Mouse (Mus musculus) neural tube, embryonic 15.5 days (tissue): ENCODE data around the gene Traf1. TPM values are rescaled to one million over a fixed set of nuclear protein-coding genes. Genes with fewer than 3 reads are reported as not detected.

Experiments used
- ATAC-seq: fragments of 200-750 bp; cut with Nextera tagmentation; 2 replicates; pipeline ENCODE4 v1.8.0; 2017; ENCODE audit warnings: mild to moderate bottlenecking, moderate TSS enrichment, moderate library complexity; ENCODE audit not compliant: low FRiP score
- H3K27ac ChIP-seq: fragments of 300-500 bp; sonication (generic); replicated peaks from 2 replicates; pipeline ENCODE4 v1.5.1; 2015; ENCODE audit warnings: mild to moderate bottlenecking, inconsistent platforms
- H3K27me3 ChIP-seq: fragments of 300-500 bp; sonication (generic); replicated peaks from 2 replicates; pipeline ENCODE4 v1.6.1; 2015; ENCODE audit warnings: inconsistent platforms
- H3K36me3 ChIP-seq: fragments of 300-500 bp; sonication (generic); 2 replicates; pipeline ENCODE4 v1.6.1; 2015; ENCODE audit warnings: inconsistent platforms
- H3K4me1 ChIP-seq: fragments of 300-500 bp; sonication (generic); 2 replicates; pipeline ENCODE4 v1.6.1; 2015; ENCODE audit warnings: inconsistent platforms
- H3K4me2 ChIP-seq: fragments of 300-500 bp; sonication (generic); 2 replicates; pipeline ENCODE4 v1.6.1; 2015; ENCODE audit warnings: inconsistent platforms, mild to moderate bottlenecking, moderate library complexity
- H3K4me3 ChIP-seq: fragments of 300-500 bp; sonication (generic); replicated peaks from 2 replicates; pipeline ENCODE4 v1.5.1; 2015; ENCODE audit warnings: mild to moderate bottlenecking, inconsistent platforms
- H3K9ac ChIP-seq: fragments of 300-500 bp; sonication (generic); replicated peaks from 2 replicates; pipeline ENCODE4 v1.6.1; 2015; ENCODE audit warnings: mild to moderate bottlenecking, inconsistent platforms
- H3K9me3 ChIP-seq: fragments of 300-500 bp; sonication (generic); replicated peaks from 2 replicates; pipeline ENCODE4 v1.6.1; 2016; ENCODE audit warnings: inconsistent platforms
- WGBS: fragments of 180-500 bp; shearing (Covaris S2); methylation state at CpG from one replicate; pipeline ENCODE4 v1.1.7; 2015; ENCODE audit warnings: mixed read lengths; 5-methylcytosine and 5-hydroxymethylcytosine counted together
- polyA plus RNA-seq: library from polyadenylated mRNA; unstranded; fragments of >200 nt; fragmentation: Nextera tagmentation; extraction: Ambion mirVana; gene quantifications from 2 replicates; pipeline ENCODE4 v1.2.1, GENCODE M21; 2015

Gene Traf1
- polyA plus RNA-seq, 1 experiment from 2014 or later, result 3.9 TPM

GRCm38 (mm10) chr2:34964651-34965050 lies 3.1 kb upstream of the Traf1 start:
- Histone ChIP-seq H3K4me1 (peaks cover 8% of the 10 kb centered on the region), H3K4me3 (no peak overlapping the region), H3K27ac (no peak overlapping the region), H3K4me2 (no peak overlapping the region), H3K36me3 (no peaks in the 10 kb centered on the region), H3K27me3 (0 out of 2 replicates have a peak, but pooled peaks cover 3% of the 10 kb centered on the region), H3K9ac (no peak overlapping the region), H3K9me3 (no peaks in the 10 kb centered on the region)
- 53% methylated on average over 9 of the region's 9 CpGs for WGBS
- no peak for ATAC-seq

- Histone ChIP-seq H3K36me3 (no peaks in the 10 kb centered on the region), H3K9ac (no peak overlapping the region), H3K4me1 (peaks cover 8% of the 10 kb centered on the region), H3K4me2 (no peak overlapping the region), H3K27ac (no peak overlapping the region), H3K4me3 (no peak overlapping the region), H3K9me3 (no peaks in the 10 kb centered on the region), H3K27me3 (0 out of 2 replicates have a peak, but pooled peaks cover 3% of the 10 kb centered on the region)
- ATAC-seq, result no peak
- WGBS, result 88% methylated on average over 6 of the region's 6 CpGs
Observed at GRCm38 (mm10) chr2:34964230-34964629, 2.7 kb upstream of the Traf1 start.

- Histone ChIP-seq H3K9me3 (no peaks in the 10 kb centered on the region), H3K9ac (no peak overlapping the region), H3K27ac (no peak overlapping the region), H3K27me3 (0 out of 2 replicates have a peak, but pooled peaks cover 3% of the 10 kb centered on the region), H3K4me2 (no peak overlapping the region), H3K4me1 (peaks cover 8% of the 10 kb centered on the region), H3K4me3 (no peak overlapping the region), H3K36me3 (no peaks in the 10 kb centered on the region)
- ATAC-seq, result no peak
- WGBS, result 84% methylated on average over 13 of the region's 13 CpGs
Observed at GRCm38 (mm10) chr2:34963371-34963956, 1.9 kb upstream of the Traf1 start.

- WGBS, result 89% methylated on average over 9 of the region's 9 CpGs
Observed at GRCm38 (mm10) chr2:34962893-34963292, 1.3 kb upstream of the Traf1 start.

GRCm38 (mm10) chr2:34962211-34962610 lies 639 bp upstream of the Traf1 start:
- ATAC-seq, result no peak
- WGBS, result 87% methylated on average over 2 of the region's 2 CpGs

More at GRCm38 (mm10) chr2:34962893-34963292, 1.3 kb upstream of the Traf1 start:
- Histone ChIP-seq H3K27me3 (0 out of 2 replicates have a peak, but pooled peaks cover 3% of the 10 kb centered on the region), H3K9me3 (no peaks in the 10 kb centered on the region), H3K9ac (no peak overlapping the region), H3K27ac (no peak overlapping the region), H3K36me3 (no peaks in the 10 kb centered on the region), H3K4me1 (peaks cover 8% of the 10 kb centered on the region), H3K4me3 (no peak overlapping the region), H3K4me2 (no peak overlapping the region)
- ATAC-seq, result no peak

GRCm38 (mm10) chr2:34960966-34961365 lies 606 bp downstream of the Traf1 start:
- Histone ChIP-seq H3K36me3 (no peaks in the 10 kb centered on the region), H3K9me3 (no peaks in the 10 kb centered on the region), H3K4me3 (peak overlapping the region; percentile 29), H3K27me3 (0 out of 2 replicates have a peak, but pooled peaks cover 3% of the 10 kb centered on the region), H3K27ac (no peak overlapping the region), H3K4me1 (peaks cover 8% of the 10 kb centered on the region), H3K9ac (0 out of 2 replicates have a peak overlapping the region, but pooled peaks have one; percentile 3), H3K4me2 (peak overlapping the region; percentile 56)
- ATAC-seq, result no peak
- 76% methylated on average over 6 of the region's 6 CpGs for WGBS

More at GRCm38 (mm10) chr2:34962211-34962610, 639 bp upstream of the Traf1 start:
- peaks cover 8% of the 10 kb centered on the region for H3K4me1 ChIP-seq
- H3K4me2 ChIP-seq, result no peak overlapping the region
- H3K4me3 ChIP-seq, result no peak overlapping the region
- no peaks in the 10 kb centered on the region for H3K9me3 ChIP-seq
- H3K9ac ChIP-seq, result no peak overlapping the region
- no peak overlapping the region for H3K27ac ChIP-seq
- H3K27me3 ChIP-seq, result 0 out of 2 replicates have a peak, but pooled peaks cover 3% of the 10 kb centered on the region
- no peaks in the 10 kb centered on the region for H3K36me3 ChIP-seq

- peaks cover 8% of the 10 kb centered on the region for H3K4me1 ChIP-seq
- 82% methylated on average over 5 of the region's 5 CpGs for WGBS
- no peaks in the 10 kb centered on the region for H3K36me3 ChIP-seq
- H3K9me3 ChIP-seq, result no peaks in the 10 kb centered on the region
- H3K27me3 ChIP-seq, result 0 out of 2 replicates have a peak, but pooled peaks cover 3% of the 10 kb centered on the region
- H3K4me2 ChIP-seq, result no peak overlapping the region
- no peak overlapping the region for H3K4me3 ChIP-seq
- H3K27ac ChIP-seq, result no peak overlapping the region
- no peak for ATAC-seq
- H3K9ac ChIP-seq, result no peak overlapping the region
Observed at GRCm38 (mm10) chr2:34960466-34960865, 1.1 kb downstream of the Traf1 start.

GRCm38 (mm10) chr2:34958582-34958981 lies 3.0 kb downstream of the Traf1 start:
- 83% methylated on average over 7 of the region's 7 CpGs for WGBS
- Histone ChIP-seq H3K4me2 (no peak overlapping the region), H3K27ac (no peak overlapping the region), H3K9ac (no peak overlapping the region), H3K4me3 (no peak overlapping the region), H3K27me3 (0 out of 2 replicates have a peak, but pooled peaks cover 3% of the 10 kb centered on the region), H3K36me3 (no peaks in the 10 kb centered on the region), H3K9me3 (no peaks in the 10 kb centered on the region), H3K4me1 (peaks cover 8% of the 10 kb centered on the region)
- ATAC-seq, result no peak

- Histone ChIP-seq H3K36me3 (no peaks in the 10 kb centered on the region), H3K4me2 (no peak overlapping the region), H3K27ac (no peak overlapping the region), H3K4me3 (no peak overlapping the region), H3K4me1 (peaks cover 8% of the 10 kb centered on the region), H3K27me3 (0 out of 2 replicates have a peak, but pooled peaks cover 3% of the 10 kb centered on the region), H3K9ac (no peak overlapping the region), H3K9me3 (no peaks in the 10 kb centered on the region)
- ATAC-seq, result no peak
- WGBS, result 85% methylated on average over 7 of the region's 7 CpGs
Observed at GRCm38 (mm10) chr2:34958036-34958435, 3.5 kb downstream of the Traf1 start.

- no peak overlapping the region for H3K4me3 ChIP-seq
- H3K27me3 ChIP-seq, result no peaks in the 10 kb centered on the region
- no peaks in the 10 kb centered on the region for H3K9me3 ChIP-seq
- no peak overlapping the region for H3K27ac ChIP-seq
- H3K36me3 ChIP-seq, result no peaks in the 10 kb centered on the region
- ATAC-seq, result no peak
- peaks cover 8% of the 10 kb centered on the region for H3K4me1 ChIP-seq
- H3K4me2 ChIP-seq, result no peak overlapping the region
- WGBS, result 68% methylated on average over 1 of the region's 1 CpGs
- H3K9ac ChIP-seq, result no peak overlapping the region
Observed at GRCm38 (mm10) chr2:34957405-34957804, 4.2 kb downstream of the Traf1 start.

- H3K4me3 ChIP-seq, result no peak overlapping the region
- H3K9ac ChIP-seq, result no peak overlapping the region
- H3K27ac ChIP-seq, result no peak overlapping the region
- no peaks in the 10 kb centered on the region for H3K36me3 ChIP-seq
- H3K4me2 ChIP-seq, result no peak overlapping the region
- H3K9me3 ChIP-seq, result no peaks in the 10 kb centered on the region
- WGBS, result 60% methylated on average over 5 of the region's 5 CpGs
- no peak for ATAC-seq
- H3K4me1 ChIP-seq, result peaks cover 8% of the 10 kb centered on the region
- no peaks in the 10 kb centered on the region for H3K27me3 ChIP-seq
Observed at GRCm38 (mm10) chr2:34956941-34957340, 4.6 kb downstream of the Traf1 start.

- no peak for ATAC-seq
- no peak overlapping the region for H3K9ac ChIP-seq
Observed at GRCm38 (mm10) chr2:34954344-34954743, 7.2 kb downstream of the Traf1 start.

More at GRCm38 (mm10) chr2:34954344-34954743, 7.2 kb downstream of the Traf1 start:
- H3K27me3 ChIP-seq, result no peaks in the 10 kb centered on the region
- H3K4me2 ChIP-seq, result no peak overlapping the region
- no peaks in the 10 kb centered on the region for H3K4me1 ChIP-seq
- H3K27ac ChIP-seq, result no peak overlapping the region
- no peak overlapping the region for H3K4me3 ChIP-seq
- no peaks in the 10 kb centered on the region for H3K9me3 ChIP-seq
- no peaks in the 10 kb centered on the region for H3K36me3 ChIP-seq
